Mouse (Mus musculus) embryo, embryonic 11.5 days (tissue): ENCODE measurements around the gene Naip5.
"Not testable (repeated sequence)": the region's sequence is repeated elsewhere in the genome, so short reads cannot be mapped to it uniquely, and the experiment has no call there.

Source experiments
- DNase-seq: peaks from one replicate; pipeline ENCODE4 v3.0.0-alpha.2; 2012; ENCODE audit warnings: low read depth, low spot score

Naip5 gene

DNA sequence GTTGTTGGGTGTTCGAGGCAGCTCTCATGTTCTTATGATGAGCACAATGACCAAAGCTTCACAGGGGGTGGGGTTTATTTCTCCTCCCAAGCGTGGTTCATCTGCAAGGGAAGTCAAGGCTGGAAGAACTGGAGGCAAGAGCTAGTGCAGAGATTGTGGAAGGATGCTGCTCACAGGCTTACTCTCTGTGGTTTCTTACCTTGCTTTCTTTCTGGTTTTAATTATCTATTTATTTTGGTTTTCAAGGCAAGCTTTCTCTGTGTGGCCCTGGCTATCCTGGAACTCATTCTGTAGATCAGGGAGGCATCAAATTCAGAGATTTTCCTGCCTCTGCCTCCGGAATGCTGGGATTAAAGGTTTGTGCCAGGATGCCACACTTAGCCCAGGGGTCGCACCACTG lies at the start of gene Naip5:
TSS of gene Naip5 (minus strand) at position 101 of the 400 bp plus-strand sequence.
- DNase-seq, result not testable (repeated sequence)

DNA sequence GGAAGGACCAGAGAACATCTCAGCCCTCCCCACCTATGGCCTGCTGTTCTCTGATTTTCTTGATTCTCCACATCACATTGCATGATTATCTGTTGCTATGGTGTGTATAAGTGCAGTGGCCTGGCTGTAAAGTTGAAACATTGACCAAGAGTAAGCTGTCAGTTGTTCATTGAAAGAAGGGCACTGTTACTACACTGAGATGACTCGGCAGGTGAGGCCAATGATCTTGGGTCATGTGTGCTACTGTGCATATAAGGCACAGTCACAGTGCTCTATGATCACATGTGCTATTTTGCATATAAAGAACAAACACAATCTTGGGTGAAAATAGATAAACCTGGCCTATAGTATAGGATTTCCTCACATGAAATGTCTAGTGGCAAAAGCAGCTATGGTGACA lies 38.5 kb upstream of the Naip5 start:
- DNase-seq, result no peak

- not testable (repeated sequence) for DNase-seq
Measured at GRCm38 (mm10) chr13:100271474-100272132, 25.5 kb upstream of the Naip5 start.

- not testable (repeated sequence) for DNase-seq
Measured at GRCm38 (mm10) chr13:100256996-100257395, 10.9 kb upstream of the Naip5 start.

DNA sequence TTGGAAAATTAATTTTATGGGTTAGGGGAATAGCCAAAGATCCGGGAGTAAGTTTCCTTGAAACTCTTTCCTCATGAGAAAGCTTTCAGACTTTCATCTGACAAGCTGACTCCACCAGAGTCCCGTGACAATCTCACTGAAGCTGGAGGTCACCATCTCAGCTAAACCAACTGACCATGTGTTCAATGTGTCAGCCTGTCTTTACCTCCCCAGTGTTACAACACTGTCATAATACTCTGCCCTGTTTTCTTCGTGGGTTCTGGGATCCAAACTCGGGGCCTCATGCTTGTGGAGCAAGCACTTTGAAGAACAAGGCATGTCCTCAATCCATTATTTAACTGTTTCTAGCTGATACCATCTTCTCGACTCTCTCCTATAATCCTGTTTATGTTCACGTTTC lies 9.8 kb upstream of the Naip5 start:
- DNase-seq, result not testable (repeated sequence)

DNA sequence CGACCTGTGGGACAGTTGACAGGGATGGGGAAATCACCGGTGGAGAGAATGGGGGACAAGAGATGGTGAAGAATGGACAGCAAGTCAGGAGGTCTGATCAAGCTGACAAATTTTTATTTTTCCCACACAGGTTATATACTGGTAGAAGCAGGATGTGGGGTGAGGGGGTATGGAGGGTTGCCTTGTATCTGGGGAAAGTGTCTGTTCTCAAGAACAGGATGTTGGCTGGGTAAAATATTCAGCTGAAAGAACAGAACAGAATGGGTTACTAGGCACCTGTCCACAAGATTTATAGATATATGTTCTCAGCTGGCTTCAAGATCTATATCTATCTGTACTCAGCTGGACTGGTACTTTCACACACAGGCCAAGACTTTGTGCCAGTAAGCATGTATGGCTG lies 5.8 kb upstream of the Naip5 start:
- DNase-seq, result not testable (repeated sequence)

GRCm38 (mm10) chr13:100246896-100247519 lies 885 bp upstream of the Naip5 start:
- not testable (repeated sequence) for DNase-seq

DNA sequence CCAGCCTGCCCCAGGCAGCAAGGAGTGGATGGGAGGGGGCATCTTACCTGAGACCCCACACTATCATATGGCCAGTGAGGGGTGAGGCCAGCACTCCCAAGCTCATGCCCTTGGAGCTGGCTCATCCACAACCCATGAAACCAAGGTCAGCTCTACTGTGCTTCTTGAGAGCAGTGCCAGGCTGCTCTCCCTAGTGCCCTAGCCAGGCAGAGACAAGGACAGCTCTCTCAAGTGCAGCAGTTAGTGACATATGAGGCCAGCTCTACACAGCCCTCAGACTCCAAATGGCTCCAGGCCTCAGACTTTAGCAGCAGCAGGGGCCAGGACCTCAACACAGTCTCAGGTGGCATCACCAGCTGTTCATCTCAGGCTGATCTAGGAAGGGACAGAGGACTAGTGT lies 2.4 kb downstream of the Naip5 start:
- no peak for DNase-seq

- DNase-seq, result not testable (repeated sequence)
Measured at GRCm38 (mm10) chr13:100213683-100214082, 32.4 kb downstream of the Naip5 start.

- peak; percentile 49 for DNase-seq
Measured at GRCm38 (mm10) chr13:100210540-100210939, 35.6 kb downstream of the Naip5 start.

GRCm38 (mm10) chr13:100203319-100203718 lies 42.8 kb downstream of the Naip5 start:
- DNase-seq, result no peak

DNA sequence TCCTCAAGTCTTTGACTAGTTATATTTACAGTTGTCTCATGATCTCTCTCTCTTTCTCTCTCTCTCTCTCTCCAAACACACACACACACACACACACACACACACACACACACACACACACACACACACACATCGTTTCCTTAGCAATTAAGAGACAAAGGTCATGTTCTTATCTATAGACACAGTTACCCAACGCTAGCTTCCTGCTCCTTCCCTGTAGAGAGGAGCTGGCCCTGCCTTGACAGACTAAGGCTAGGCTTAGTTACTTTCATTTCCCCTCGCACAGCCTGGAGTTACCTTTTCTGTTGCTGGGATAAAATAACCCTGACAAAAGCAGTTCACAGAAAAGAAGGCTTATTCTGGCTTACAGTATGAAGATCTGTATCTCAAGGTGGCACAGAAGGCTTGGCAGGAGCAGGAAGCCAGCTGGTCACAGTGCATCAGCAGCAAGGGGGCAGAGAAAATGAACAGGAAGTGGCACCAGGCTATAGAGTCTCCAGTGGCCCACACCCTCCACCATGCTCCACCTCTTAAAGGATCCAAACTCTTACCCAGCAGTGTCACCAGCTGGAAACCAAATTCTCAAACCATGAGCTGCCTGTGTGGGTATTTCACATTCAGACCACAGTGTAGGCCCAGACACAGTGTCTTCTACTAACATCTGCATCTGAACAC lies 44.3 kb downstream of the Naip5 start, which contains the start of gene Naip2:
TSS of gene Naip2 (minus strand) at position 434 of the 675 bp plus-strand sequence.
- DNase-seq, result not testable (repeated sequence)

GRCm38 (mm10) chr13:100200778-100201177 lies 45.3 kb downstream of the Naip5 start:
- DNase-seq, result no peak

DNA sequence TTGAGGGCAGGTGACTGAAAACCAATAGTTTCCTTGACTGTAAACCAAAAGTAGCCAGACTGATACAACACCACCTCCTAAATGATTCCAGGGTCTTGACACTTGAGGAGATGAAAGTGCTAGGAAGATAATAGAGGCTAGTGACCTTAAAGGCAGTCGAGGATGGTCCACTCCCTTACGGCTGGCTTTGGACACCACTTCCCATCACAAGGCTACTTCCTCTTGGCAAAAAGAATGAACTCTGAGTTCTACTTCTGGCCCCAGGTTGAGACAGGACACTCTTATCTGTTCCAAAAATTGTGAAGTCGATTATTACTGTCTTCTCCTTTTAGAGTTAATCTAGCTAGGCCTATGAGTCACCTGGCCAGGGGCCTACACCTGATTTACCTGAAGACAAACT lies 50.7 kb downstream of the Naip5 start:
- no peak for DNase-seq

GRCm38 (mm10) chr13:100183111-100183510 lies 63.0 kb downstream of the Naip5 start:
- not testable (repeated sequence) for DNase-seq

GRCm38 (mm10) chr13:100174360-100174759 lies 71.8 kb downstream of the Naip5 start:
- DNase-seq, result not testable (repeated sequence)

GRCm38 (mm10) chr13:100166378-100166777 lies 79.7 kb downstream of the Naip5 start:
- not testable (repeated sequence) for DNase-seq

GRCm38 (mm10) chr13:100162467-100162866 lies 83.7 kb downstream of the Naip5 start:
- not testable (repeated sequence) for DNase-seq
